Mouse (Mus musculus): ENCODE results near the gene Hoxb5.

Hoxb5 gene

DNA sequence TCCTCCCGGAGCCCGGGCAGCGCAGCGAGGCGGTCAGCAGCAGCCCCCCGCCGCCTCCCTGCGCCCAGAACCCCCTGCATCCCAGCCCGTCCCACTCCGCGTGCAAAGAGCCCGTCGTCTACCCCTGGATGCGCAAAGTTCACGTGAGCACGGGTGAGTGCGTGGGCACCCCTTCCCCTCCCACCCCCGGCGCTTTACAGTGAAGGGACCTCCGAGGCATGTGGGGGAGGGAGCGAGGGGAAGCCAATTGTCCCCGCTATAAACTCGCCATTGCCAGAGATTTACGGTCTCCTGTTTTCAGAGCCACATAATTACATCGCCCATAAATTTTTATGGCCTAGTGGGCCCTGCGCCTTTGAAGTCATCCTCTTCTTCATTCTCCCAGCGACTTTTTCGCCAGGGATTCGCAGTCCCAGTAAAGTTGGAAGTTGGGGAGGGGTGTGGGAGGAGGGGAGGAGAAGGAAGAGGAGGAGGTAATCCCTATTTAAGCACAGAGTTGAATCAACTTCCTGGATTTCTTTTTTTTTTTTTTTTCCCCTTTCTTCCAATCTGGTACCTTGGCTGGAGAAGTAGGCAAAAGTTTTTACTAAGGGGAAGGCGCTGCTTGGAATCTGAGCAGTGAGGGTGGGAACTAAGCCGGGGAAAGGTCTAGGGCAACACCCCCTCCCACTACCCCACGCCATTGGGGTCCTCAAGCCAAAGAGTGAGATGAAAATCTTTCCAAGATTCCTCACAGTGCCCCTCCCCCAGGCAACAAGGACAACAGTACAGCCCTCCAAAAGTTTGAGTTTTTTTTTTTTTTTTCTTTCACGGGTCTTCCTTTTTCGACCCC lies 16.2 kb downstream of the Hoxb5 start:
- DNase-seq = peak; percentile 61 to 66

DNA sequence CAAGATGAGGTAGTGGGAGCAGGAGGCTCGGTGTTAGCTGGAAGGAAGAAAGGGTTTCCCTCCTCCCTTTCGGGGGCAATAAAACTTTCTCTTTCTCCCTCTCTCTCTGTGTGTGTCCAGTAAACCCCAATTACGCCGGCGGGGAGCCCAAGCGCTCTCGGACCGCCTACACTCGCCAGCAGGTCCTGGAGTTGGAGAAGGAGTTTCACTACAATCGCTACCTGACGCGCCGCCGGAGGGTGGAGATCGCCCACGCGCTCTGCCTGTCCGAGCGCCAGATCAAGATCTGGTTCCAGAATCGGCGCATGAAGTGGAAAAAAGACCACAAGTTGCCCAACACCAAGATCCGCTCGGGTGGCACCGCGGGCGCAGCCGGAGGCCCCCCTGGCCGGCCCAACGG lies 16.8 kb downstream of the Hoxb5 start:
- DNase-seq = peak; percentile 76 to 78

DNA sequence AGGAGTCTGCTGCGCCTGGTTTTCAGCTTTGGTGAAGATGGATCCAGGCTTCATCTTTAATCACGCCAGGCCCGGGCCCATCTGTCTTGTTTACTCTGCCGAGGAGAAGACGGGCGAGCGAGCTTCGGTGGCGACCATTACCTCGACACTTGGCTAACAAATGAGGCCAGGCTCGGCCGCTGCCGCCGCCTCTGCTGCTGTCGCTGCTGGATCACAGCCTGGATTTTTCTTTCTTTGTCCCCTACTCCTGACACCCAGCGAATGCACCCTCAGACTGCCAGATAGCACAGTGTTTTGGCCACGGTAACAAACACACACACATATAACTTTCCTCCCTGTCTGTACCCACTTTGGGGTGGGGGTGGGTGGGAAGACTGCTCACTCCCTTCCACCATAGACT lies 17.6 kb downstream of the Hoxb5 start:
- DNase-seq = peak in 1 of 2 experiments; percentile 59

DNA sequence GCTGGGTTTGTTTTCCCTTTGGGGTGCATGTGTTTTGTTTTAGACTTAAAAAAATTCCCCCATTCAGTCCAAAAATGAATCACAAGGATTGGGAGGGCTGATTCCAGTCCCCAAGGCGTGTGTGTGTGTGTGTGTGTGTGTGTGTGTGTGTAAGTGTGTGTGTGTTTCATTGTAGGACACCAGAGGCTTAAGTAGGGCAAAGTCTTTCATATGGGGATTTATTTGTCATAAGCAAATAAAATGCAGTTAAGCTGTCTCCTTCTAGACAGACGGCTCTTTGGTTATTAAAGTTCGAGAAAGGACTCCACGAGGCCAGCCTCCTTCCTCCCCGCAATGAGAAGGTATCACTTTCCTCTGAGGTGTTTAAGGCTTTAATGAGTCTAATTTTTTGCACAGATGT lies 18.7 kb downstream of the Hoxb5 start:
- no peak for DNase-seq

DNA sequence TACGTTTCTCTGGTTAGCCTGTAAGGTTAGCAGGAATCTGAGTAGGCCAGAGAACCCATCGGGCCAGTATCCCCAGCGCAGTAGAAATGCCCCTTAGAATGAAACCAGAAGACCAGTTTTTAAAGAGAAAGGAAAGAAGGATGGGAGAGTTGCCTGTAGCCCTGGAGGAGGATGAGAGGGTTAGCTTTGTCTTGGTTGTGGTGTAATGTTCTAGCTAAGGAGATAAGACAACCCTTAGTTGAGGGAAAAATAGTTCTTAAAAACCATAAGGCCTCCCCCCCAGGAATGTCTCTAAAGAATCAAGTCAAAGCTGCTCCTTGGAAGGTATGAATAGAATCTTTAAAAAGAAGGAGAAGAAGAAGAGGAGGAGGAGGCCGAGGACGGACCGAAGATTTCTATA lies 19.6 kb downstream of the Hoxb5 start:
- no peak for DNase-seq

DNA sequence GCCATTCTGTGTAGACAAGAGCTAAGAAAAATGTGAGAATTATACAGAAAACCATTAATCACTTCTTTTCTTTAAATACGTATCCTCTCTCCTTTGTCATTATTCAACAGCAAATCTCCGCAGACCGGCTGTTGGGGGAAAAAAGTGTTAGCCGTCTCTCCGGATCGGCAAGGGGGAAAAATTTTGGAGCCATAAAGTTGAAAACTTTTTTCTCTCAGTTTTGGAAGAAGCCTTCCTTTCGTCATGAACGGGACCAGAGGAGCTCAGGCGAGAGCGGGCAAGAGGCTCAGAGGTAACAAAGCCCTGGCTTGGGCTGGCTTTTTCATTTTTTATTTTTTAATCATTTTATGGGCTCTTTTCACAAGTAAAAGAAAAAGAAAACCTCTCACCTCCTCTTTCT lies 20.0 kb downstream of the Hoxb5 start, which contains the start of gene Hoxb3:
TSS of gene Hoxb3 (plus strand) at position 173 of the 400 bp plus-strand sequence.
- no peak for DNase-seq

DNA sequence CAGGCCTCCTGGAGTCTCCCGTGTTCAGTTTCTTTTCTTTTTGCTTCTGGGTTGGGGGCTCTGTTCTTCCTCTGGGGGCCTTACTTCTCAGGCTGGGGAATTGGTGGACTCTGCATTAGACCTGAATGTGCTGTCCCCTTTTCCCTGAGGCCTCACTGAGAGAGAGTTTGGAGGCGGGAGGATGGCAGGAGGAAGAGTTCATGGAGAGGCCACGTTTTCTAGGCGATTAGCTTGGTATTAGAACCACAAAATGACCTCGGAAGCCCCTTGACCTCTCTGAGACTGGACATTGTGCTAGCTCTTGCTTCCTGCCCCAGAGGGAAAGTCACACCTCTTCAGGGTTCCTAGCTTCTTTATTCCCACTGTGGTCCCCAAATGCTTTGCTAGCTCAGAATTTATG lies 21.0 kb downstream of the Hoxb5 start:
- no peak for DNase-seq

DNA sequence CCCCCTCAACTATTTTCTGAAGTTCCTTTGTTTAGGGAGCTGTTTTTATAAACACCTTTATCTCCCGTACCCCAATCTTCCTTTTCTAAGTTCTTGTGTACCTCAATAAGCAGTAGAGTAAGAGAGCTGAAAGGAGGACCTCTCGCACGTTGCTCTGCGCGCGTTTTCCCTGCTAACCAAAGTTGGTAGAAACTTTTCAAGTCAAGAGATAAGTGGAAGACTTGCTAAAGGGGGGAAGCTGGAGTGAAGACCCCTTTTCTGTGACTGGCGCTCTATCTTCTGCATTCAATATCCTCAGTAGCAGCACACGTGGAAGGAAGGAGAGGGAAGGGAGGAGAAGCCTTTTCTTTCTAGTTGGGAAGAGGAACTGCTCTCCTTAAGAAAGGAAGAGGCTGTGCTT lies 21.8 kb downstream of the Hoxb5 start:
- DNase-seq = no peak

DNA sequence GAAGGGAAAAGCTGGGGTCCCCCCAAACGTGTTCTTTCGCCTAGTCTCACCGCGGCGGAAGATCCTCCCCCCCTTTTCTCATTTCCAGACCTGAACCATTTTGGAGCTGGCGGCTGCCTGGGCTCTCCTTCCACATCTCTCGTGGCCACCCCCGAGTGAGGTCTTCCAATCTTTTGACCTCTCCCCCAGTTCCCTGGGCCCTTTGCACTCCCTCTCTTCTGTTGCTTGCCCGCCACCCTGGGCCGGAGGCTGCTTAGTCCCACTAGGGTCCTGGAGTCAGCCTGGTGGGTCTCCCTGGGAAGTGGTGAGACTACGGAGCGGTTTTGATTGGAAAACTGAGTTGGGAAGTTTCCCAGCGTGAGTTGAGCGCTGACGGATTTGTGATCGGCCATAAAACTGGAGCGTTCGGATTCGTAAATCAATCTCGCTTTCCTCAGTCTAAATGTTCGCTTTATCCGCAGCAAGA lies 22.6 kb downstream of the Hoxb5 start:
- DNase-seq = no peak

DNA sequence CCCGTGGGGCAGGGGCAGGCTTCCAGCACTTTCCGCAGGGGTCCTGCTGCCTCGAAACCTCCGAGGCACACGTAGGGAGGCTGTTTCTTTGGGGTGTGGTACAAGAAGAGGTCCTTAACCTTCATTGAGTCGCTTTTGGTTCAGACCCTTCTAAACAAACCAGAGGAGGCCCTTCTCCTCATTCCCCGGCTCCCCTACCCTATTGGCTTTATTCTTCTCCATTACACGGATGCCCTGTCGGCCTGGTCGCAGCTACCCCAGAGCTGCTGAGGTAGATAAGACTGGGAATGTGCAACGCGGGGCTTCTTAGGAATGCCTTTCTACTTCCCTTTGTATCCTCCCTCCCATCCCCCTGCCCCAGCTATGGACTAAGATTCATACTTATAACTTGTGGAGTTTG lies 23.6 kb downstream of the Hoxb5 start:
- DNase-seq = no peak

DNA sequence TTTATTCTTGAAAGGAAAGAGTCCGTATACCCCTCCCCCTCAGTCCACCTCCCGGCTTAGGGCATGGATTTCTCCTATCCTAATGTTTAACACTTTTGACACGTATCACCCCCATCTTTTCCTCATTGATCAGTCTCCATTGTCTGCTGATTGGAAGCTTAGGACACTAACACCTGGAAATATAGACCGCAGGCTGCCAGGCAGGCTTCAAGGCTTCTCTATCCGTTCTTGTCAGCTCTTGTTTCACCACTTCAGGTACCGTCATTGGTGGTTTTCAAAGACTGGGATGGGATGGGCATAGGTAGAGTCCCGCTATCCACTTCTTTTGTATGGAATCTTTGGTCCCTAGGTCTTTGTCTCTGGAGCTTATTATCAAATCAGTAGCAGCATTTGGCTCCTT lies 24.0 kb downstream of the Hoxb5 start:
- DNase-seq = no peak

DNA sequence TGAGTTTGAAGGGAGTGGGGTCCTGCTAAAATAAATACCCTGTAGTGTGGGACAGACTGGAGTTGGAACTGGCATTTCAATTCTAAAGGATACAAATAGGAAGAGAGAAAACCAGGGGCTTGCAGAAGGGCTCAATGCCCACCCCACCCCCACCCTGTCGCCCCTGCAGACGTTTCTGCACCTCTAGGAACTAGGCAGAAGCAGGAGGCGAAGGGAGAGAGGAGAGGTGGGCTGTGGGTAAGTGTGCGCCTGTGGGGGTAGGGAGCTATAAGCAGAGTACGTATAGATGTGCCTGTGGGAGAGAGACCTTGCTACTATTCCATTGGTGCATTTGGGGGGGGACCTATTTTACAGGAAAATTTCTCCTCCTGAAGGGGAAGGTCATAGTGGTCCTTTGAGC lies 24.6 kb downstream of the Hoxb5 start:
- DNase-seq = no peak

DNA sequence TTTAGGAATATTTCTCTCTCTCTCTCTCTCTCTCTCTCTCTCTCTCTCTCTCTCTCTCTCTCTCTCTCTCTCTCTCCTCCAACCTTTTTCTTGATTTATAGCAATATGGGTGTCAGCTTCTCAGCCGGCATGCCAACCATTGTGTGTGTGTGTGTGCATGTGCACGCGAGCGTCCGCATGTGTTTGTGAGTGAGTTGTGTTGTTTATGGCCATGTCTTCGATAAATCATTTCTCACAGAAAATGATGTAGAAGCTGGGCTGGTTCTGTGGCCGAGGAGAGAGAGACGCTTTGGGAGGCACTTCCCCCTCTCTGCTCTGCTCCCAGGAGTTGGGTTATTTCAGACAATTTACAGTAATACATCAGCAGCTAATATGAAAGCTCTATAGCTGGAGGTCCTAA lies 25.5 kb downstream of the Hoxb5 start:
- DNase-seq = no peak

DNA sequence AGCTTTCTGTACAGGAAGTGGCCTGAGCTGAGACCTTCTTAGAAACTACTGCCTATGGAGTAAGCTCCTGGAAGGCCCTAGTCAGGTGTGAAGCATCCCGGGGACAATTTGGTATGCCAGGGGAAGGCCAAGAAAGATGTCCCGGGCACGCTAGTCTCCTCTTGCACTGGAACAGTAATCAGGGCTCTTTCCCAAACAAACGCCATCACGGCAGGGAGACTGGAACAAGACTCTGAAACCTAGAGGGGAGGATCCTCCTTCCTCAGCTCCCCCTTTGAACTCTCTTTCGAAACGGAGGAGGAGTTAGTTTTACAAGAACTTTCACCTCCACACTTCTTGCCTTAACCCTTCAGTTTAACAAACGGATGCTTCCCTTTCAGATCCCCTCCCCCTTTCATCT lies 29.0 kb downstream of the Hoxb5 start:
- no peak for DNase-seq

DNA sequence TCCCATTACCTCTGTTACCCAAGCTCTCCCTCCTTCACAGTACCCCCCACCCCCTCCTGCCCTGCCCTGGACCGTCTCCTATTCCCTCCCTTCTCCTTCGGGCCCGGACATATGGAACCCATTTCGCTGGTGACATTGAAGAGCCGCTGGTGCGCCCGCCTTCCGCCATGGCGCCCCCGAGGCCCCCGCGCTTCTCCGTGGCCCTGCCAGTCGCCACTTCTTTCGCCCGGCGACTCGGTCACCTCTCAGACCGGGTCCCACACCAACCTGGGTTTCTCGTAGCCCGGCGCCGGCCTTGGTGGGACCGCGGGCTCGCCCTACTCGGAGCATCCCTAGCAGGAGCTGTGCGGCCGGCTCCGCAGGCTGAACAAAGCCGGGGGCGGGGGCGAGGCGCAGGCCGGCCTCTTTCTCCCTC lies 29.5 kb downstream of the Hoxb5 start:
- no peak for DNase-seq

DNA sequence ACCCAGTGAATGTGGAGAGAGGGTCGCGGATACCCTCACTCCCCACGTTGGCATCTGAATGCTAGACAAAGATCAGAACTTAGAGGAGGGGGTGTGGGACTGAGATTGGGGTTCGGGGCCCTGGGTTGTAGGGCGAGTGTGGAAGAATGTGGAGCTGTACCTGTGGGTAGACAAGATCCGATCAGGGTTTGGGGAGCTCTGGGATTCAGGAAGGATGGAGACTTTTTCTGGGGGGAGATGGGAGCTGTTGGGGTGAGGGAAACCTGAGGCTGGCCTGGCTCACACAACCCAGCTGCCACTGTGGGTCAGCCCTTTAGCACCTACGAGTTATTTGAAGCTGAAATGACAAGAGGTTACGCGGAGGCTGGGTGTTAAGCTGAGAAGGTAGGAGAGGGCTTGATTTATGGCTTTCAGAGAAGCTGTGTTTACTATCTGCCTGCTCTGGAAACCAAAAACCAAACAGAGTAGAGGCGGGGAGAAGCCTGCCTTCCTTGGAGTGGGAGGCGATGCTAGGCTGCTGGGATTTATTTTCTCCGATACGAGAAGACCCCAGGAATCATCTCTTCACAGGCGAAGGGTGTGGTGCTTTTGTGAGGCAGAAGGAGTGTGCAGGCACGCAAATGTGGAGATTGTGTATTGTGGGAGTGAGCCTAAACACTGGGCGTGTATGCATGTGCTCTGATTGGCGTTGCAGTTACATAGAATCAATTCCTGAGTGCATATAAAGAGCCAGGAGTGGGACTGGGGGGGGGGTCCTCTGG lies 30.3 kb downstream of the Hoxb5 start:
- DNase-seq = no peak

DNA sequence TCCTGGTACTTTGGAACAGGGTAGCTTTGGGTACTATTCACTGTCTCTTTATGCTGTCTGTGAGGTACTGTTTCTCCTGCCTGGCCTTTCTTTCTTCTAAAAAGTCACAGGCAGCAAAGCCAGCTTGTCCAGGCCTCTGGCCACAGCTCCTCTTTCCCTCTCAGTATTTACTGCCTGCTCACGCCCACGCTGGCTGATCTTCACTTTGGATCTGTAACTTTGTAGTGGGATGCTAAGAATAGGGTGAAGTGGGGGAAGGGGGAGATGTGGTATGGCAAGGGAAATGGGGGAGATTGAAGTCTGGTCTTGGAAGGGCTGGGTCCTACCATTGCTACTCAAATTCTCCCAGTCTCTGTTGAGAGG lies 30.8 kb downstream of the Hoxb5 start:
- DNase-seq = no peak

DNA sequence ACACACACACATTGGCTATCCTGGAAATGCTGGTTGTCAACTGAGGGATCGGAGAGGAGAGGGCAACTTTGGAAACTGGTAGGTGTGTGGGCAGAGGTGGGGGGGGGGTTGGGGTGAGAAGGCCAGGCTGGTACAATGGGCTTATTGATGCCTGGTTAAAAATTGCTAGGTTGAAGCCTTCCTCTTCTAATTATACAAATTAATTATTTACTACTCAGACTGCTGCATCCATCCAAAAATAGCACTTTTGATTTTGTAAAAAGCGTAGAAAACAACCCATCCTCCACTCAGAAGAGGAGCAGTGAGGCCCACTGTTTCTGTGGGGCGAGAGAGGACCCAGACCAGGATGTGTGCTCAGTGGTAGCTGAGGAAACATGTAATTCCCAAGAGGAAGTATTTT lies 31.9 kb downstream of the Hoxb5 start:
- DNase-seq = no peak

DNA sequence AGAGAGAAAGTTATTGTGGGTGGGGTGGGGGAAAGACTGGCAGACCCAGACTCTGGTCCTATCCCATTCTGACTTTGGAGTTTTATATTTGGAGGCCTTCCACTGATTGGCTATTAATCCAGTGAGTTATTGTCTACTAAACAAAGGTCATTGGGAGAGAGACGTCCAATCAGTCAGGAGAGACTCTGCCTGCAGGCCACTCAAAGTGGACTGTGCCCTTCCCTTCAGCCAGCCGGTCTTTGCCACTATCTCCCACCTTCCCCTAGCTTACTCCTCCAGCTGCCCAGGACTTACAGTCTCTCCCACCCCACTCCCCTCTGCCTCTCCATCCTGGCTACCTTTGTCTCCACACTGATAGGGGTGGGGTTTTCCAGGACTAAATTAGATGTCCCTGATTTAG lies 33.5 kb downstream of the Hoxb5 start:
- DNase-seq = peak; percentile 56 to 74

DNA sequence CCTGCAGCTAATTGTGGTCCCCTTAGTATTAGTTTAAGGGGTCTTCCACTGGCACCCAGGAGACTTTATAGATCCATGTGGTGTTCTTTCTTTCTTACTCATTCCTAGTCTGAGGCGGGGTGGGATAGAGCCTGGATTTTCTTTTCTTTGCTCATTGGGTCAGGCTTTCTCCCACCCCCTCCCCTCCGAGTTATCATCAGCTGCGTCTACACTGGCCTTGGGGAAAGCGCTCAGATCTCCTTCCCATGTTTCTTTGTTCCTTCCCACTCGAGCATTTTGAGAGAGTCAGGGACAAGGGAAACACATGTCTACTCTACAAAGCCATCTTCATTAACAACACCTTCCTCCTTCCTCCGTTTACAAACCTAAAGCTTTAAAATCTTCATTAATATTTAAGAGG lies 33.9 kb downstream of the Hoxb5 start:
- DNase-seq = no peak

DNA sequence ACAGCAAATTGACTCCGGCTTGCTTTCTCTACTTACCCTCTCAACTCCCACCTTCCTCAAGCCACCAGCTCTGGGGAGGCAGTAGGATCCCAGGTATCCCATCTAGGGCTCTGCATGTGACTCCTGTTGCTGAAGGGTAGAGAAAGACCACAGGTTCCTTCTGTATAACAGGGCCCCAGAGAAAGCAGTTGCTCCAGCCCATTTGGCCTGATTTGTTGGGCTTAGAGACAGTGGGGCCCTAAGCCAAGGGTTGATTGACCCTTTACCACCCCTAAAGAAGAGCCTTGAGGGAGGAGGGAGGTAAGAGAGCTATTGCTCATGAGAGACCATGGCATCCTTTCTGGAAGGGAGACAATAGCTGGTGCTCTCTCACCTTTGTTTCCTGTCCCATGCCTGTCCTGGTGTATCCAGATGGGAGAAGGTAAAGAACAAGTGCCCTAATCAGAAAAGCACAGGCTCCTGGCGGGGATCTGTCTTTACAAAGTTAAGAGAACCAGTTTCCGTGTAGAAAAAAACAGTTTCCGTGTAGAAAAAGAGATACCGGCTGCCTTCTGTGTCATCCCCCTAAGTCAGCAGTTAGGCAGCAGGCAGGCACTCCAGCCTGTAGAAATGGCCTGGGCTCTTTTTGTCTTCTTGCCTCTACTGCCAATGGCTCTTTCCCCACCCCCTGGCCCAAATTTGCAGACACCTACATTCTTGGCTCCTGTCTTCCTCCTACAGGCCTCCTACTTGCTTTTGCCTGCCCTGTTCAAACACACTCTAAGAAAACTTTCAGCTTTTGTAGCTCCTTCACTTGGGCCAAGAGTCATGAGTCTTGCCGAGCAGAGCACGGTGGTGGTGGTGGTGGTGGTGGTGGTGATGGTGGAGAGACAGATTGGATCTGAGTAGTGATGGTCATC lies 36.1 kb downstream of the Hoxb5 start:
- DNase-seq = peak in 1 of 2 experiments; percentile 29

DNA sequence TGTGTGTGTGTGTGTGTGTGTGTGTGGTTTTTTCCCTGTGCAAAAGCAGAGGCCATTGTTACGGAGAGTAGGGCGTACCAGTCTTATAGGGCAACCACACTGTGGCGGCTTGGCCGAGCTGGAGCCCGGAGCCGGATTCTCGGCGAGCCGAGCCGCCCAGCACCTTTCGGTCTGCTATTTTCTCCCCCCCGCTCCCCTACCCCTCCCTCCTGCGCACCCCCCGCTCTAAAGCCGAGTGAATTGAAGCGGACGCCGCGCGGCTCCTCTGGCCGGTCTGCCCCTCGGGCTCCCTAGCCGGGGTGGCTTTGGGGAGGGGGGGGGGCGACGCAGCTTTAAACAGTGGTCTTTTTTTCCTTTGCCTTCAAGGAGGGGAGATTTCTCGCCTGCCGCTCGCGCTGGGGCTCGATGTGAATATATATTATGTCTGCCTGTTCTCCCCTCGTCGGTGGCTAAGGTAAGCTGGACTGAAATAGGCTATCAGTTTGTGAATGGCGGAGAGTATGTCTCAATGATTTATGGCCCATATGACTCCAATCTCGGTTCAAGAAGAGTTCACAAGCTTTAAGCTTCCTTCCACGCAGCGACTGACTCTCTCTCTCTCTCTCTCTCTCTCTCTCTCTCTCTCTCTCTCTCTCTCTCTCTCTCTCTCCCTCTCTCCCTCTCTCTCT lies 37.7 kb downstream of the Hoxb5 start:
- peak in 1 of 2 experiments; percentile 72 for DNase-seq
